Mouse (Mus musculus) ovary, postnatal 14 days (tissue): Measurements from ENCODE around the gene Fndc4.

ENCODE experiments used
- DNase-seq: peaks from one replicate; pipeline ENCODE4 v3.0.0; 2022; ENCODE audit warnings: low spot score

Fndc4 gene

DNA sequence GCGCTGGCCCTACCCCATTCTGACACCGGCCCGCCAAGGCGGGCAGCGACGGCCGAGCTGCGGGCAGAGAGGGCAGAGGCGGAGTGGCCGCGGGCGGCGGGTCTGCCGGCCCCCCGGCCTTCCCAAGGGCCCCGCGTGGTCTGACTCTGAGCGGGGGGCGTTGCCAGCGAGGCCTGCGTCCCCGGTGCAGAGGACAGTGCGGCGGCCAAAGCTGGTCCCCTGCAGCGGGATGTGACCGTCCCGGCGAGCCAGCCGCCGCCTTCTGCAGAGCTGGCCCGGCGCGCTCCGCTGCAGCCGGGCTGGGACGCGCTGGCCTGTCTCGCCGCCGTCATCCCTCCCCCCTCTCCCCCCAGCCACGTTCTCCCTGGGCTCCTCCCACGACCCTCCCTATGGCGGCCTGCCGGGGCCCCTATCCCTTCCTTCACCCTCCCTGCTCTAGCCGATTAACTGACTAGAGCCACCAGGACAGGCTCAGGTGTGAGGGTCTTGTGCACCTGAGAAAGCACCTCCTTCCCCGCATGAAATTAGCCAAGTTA, at the start of gene Fndc4:
Gene Fndc4, minus strand, starts transcription at position 475 of the 536 bp plus-strand sequence.
- DNase-seq = peak; percentile 13

DNA sequence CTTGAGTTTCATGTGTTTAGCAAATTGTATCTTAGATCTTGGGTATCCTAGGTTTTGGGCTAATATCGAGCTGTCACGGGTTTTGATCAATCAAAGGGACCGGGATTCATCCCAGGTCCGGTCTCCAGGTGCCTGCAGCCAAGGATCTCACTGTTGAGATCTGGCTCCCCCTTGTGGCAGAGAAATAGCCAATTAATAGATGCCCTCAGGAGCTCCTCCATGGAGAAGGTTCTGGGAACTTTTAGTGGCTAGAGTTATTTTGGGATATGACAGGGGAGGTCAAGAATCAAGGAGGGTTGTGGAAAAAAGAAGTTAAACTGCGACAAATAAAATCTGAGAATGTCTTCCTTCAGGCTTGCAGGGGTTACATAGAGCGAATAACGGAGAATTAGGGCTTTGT, 32.4 kb upstream of the Fndc4 start:
- DNase-seq = peak; percentile 61

DNA sequence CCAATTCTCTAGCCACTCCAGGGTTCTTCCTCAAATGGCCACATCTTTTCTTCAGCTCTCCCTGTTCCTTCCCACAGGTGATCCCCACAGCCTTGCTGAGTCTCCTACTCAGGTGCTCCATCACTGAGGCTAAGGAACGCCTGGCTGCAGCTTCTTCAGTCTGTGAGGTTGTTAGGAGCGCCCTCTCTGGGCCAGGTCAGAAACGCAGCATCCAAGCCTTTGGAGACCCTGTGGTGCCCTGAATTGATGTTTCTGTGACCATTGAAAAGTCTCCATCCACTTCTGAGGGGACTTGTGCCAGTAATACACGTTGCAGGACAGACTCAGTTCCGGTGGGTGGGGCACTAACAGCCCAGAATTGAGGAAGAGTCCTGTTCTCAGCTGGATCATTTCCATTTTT, 31.0 kb upstream of the Fndc4 start:
- no peak for DNase-seq

DNA sequence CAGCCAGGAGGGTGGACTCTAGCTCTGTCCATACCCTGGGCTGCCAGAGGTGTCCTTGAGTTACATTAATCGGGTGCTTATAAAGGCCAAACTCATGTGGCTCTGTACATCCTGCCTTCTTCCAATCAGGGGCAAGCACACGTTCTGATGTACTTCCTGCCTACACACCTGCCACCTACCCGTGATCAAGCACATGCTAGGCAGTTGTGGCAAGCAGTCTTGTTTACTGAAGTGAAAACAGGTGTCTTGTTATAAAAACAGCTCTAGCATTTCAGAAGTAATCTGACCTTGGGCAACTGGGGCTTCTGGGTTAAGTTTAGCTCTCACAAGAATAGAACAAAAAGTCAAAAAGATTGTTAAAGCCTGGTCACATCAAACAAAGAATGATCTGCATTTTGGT, 28.2 kb upstream of the Fndc4 start:
- no peak for DNase-seq

DNA sequence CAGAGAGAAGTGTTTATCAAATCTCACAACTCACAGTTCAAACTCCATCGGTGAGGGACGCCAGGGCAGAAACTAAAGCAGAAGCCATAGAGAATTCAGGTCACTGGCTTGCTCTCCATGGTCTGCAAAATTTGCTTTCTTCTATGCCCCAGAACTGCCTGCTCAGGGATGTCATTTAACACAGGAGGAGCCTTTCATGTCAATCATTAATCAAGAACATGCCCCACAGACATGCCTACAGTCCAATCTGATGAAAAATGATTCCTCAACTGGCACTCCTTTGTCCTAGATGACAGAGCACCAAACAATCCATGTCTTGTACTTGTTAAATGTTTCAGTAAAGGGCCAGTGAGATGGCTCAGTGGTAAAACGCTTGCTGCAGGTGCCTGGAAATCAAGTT, 26.9 kb upstream of the Fndc4 start:
- no peak for DNase-seq

DNA sequence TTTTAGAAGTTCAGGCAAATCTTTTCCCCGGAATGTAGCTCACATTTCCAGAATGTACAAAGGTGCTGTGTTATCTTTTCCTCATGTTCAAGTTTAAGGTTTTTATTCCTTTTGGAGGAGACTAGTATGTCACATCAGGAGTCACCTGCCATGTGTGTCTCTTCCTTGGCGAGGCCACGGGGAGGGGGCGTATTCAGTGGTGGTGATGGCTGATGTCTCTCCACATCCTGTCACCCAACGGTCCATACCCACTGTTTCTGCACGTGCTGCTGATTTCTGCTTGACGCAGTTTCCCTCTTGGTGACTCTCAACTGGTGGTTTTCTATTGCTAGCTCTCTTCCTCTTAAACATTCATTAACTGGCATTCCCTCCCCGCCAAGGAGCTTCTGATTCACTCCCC, 16.9 kb upstream of the Fndc4 start:
- no peak for DNase-seq

DNA sequence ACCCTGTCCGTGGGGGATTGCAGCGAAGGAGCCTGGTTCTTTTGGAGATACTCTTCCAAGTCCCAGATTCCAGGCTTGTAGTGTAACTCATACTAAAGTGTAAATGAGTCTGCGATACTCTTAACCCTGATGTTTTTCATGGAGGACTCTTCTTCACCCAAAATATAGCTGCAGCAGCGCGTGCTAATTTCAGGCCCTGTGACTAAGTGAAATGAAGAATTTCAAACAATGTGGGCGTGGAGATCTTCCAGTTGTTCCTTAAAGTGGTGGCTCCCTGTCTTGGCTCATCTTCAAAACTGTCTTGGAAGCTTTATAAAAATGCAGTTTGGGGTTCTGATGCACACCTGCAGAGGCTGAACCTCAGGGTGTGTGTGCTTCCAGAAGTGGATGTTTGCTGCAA, 7.2 kb upstream of the Fndc4 start:
- DNase-seq = no peak

DNA sequence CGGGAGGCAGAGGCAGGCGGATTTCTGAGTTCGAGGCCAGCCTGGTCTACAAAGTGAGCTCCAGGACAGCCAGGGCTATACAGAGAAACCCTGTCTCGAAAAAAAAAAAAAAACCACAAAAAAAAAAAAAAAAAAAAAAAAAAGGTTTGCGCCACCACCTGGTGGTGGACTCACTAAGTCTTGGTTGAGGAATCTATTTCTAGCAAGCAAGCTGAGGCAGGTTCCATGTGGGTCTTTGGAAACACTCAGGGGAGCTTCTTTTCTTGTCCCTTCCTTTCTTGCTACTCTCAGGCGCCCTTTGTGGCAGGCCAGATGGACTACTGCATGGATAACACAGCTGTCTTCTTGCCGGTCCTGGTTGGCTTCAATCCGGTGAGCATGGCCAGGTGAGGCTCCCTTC, 6.0 kb upstream of the Fndc4 start:
- DNase-seq = no peak

DNA sequence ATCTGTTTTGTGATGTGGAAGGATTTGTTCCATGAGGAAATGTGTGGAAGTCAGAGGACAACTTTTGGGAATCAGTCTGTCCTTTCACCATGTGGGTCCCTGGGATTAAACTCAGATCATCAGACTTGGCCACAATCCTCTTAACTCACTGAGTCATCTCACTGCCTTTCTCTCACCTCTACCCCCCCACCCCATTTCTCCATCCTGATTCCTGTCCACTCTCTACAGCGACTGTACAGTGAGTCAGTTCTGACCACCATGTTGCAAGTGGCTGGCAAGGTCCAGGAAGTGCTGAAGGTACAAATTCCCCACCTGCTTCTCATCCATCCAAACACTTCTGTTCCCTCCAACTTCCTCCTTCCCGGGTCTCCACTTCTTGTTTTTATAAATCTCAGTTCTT, 2.6 kb upstream of the Fndc4 start:
- DNase-seq = no peak

DNA sequence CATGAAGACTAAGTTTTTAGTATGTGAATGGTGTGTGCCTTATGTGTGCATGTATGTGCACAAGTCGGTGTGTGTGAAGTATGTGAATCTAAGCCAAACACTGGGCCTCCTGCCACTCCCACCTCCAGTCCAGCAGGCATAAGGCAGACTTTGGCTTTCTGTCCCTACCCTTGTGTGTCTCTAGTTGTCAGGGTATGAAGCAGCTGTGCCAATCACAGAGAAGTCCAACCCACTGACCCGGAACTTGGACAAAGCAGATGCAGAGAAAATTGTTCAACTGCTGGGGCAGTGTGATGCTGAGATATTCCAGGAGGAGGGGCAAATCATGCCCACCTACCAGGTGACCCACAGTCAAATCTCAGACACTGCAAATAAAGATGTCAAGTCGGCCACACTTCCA, 2.1 kb upstream of the Fndc4 start:
- no peak for DNase-seq

DNA sequence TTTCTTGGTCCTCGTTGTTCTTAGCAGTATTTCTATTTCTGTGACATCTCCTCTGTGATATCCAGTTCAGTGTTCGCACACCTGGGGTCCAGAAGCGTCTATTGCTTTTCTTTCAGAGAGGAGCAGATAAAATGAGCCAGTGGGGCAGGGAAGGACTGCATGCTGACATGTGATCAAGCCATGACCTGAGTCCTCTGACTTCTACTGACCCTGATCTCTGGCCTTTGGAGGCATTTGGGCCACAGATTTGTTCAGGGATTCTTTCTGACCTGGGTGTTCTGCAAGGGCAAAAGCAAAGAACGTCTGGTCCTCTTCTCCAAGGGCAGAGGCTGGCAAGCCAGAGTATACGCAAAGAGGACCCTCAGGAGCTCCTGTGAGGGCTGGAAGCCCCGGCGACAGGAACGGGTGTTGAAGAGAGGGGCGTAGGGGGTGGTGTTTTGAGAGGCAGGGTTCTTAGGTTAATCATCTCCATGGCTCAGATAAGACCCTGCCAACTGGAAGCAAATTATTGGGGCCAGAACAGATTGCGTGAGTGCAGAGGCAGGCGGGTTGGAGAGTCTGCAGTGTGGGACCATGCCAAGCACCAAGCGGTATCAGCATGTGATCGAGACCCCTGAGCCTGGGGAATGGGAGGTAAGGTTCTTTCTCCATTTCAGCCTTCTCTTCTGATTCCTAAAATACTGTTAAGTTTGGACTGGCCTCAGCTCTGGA, 1.3 kb upstream of the Fndc4 start, which contains the start of gene Gckr:
Gene Gckr, plus strand, starts transcription at position 397 of the 711 bp plus-strand sequence.
- DNase-seq = no peak

DNA sequence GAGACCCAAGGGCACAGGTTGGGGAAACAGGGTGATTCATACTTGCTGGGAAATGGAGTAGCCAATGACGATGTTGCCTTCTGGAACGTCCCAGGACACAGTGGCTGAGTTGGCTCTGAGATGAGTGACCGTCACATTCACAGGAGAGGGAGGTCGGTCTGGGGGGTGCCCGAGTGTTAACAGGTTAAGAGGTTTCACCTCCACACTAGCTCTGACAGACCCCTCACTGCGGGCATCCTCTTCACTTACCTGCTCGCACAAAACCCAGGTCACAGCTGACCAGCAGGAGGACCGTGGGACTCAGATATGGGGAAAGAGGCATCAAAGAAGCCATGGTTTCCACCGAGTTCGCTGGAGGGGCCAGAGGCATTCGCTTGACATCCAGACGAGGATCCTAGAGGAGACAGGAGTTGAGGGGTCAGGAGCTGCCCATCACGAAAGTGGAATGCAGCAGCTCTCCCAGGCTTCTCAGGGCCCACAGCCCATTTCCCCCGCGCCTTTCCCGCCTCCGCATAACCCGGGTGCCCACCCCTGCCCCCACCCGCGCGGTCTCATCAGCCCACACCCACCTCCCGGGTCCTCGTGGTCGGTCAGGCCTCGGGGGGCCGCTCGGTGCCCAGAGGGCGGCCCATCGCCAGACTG, 795 bp downstream of the Fndc4 start:
- no peak for DNase-seq

DNA sequence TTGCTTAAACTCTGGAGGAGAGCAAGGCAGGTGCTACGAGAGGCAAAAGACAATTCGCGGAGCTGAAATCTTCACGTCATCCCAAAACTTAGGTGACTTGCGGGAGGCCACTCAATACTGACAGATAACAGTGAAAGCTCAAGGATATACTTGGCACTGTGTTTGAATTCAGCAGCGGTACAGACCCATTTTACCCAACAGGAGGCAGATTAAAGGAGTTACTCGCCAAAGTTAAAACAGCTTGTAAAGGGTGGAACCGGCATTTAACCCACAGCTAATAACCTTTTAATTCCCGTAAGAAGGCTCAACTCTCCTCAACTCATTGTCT, 4.6 kb downstream of the Fndc4 start:
- DNase-seq = no peak

DNA sequence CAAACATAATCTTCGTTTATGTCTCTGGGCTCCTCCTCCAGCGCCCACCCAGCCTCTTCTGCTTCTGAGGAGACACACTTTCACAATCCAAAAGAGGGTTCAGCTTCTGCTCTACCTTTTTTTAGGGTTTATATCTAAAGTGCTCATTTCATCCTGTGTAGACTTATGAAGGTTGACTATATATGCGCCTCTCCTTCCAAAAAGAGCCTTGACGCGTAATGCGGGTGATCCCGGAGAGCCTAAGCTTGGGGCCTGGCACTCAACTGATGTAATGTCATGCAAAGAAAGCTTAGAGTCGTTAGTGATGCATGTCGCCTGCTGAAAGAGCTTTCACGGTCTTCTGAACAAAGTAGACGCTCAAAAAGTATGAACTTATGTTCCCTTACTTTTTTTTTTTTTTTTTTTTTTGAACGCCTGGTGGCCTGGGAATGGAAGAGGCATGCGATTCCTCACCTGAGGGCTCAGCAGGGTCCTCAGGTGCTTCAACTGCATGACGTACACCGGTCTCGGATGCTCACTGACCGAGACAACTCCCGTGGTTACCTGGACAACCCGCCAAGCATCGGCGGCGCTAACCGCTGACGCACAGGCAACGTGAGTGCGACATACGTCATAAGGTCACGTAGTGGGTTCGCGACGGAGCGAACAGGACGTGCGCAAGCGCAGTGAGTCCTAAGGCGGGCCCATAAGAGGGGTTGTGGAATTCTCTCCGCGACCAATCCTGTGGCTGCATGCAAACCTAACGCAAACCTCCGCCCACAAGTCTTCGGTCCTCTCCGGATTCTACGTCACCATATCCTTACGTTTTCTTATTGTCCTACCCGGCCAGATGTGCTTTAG, 5.1 kb downstream of the Fndc4 start, which contains the start of gene Ift172:
Gene Ift172, minus strand, starts transcription at position 596 of the 840 bp plus-strand sequence.
- DNase-seq = peak; percentile 87

DNA sequence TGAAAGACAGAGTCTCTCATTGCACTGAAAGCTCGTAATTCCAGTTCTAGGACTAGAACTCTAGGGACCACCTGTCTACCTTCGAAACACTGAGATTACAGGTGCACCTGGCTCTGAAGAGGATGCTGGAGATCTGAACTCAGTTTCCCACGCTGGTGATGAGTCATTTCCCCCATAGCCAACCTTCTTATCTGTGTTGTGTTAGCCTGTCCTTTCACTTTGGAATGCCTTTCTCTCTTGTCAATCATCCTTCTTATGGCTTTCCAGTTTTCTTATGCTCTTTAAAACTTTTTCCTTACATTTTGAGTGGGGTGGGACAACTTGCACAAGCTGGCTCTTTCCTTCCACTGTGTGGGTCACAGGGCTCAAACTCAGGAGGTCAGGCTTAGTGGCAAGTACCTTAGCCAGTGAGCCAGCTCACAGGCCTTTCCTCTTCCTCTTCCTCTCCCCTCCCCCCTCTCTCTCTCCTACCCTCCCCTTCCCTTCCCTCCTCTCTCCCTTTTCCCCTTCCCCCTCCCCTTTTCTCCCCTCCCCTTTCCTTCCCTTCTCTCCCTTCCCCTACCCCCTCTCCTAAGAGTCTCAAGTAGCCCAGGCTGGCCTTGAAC, 6.2 kb downstream of the Fndc4 start:
- no peak for DNase-seq

DNA sequence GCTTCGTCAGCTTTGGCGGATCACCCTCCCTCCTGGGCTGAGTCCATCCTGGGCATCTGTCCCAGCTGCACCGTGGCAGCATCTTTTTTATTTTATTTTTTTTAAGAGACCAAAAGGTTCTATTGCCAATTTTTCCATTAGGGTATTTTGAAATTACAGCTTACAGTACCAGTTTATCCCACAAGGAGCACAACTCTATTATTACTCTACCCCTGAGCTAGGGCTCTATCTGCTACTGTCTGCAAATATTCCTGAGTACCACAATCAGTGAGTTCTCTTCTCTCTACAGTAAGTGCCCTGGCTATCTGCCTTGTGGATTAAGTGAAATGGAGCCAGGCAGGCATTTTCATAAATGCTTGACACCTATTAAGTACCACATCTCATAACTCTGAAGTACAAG, 7.2 kb downstream of the Fndc4 start:
- DNase-seq = no peak

DNA sequence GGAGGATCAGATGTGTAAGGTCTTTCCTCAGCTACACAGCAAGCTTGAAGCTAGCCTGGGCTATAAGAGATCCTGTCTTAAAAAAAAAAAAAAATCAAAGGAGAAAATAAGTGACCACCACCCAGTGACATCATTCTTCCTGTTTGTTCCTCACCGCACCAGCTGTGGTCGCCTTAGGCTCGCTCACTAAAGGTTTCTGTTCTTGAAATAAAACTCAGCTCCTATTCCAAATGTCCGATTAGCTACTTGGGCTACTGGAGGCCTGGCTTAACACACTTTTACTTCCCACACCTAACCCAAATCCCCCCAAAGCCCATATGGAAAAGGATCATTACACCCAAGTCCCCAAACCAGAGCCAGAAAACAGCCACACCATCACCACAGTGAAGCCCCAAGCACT, 7.7 kb downstream of the Fndc4 start:
- DNase-seq = no peak

DNA sequence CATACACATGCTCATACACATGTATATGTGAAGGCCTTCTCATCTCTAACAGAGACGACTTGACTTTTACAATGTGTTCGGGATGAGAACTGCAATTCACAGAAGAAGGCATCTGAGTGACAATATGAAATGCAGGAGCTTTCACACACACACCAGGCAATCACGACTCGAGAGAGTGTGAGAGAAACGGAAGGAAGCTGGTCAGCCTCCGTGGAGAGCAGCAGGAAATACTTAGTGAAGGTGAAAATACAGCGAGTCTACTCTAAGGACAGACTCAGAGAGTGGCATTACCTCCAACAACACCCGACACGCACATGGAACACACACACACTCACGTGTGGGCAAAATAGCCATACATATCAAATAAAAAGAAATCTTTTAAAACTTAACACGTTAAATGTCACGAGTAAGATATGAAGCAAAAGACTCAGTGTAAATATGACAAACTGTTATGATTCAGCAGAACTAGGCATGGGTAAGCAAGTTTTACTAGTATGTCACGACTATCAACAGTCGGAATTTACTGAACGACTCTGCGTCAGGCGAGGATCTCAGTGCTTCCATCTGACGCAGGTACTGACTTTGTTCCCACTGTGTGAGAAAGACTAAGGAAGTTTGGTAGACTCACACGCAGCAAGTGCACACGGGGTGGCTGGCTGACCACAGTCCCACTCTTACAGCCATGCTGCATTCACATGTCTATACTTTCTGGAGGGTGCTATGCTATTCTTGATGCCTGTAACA, 16.5 kb downstream of the Fndc4 start:
- no peak for DNase-seq

DNA sequence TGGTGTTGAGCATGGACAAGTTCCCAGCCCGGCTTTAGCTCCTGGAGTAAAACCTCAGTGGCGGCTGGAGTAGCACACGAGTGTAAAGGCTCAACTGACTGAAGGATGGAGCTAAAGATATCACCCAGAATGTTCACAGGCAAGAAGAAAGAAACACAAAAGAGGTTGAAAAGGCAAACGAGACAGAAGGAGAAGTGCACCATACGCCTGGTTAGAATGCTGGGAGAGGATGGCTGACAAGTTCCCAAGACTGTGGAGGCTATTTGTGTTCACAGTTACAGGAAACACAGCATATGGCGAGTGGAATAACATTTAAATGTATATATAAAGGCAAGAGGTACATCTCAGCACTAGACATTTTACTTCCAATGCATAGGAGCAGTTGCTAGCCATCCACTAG, 22.9 kb downstream of the Fndc4 start:
- no peak for DNase-seq

DNA sequence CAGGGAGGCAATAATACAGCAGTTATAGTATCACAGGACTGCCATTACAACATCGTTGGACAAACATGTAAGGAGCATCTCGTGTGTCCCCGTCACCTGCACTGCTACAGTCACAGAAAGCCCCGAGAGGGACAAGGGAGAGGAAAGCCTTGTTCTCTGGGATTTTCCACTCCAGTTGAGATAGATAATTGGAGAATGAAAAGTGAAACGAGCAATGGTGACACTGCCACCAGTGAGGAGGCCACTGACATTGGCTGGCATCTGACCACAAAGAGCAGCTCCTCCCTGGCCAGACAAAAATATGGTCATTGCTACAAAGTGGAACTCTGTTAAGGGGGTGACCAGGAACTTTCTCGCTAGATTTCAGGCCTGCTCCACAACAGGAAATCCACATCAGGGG, 28.2 kb downstream of the Fndc4 start:
- no peak for DNase-seq

DNA sequence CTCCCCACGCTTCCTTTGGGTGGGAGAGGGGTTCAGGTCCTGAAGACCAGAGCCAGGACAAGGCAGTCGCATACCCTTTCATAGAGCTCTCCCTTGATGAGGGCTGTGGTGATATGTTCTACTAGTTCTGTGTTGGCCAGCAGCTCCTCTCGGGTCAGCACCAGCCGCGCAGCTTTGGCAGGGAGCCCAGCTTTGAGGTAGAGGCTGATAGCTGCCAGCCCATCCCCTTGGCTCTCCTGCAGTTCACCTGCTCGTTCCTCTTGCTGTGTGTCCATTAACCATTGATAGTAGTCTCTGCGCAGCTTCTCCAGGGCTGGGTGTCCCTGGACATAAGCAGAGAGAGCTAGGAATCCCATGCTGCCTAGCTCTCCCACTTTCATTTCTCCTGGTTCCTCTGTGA, 29.8 kb downstream of the Fndc4 start:
- no peak for DNase-seq

DNA sequence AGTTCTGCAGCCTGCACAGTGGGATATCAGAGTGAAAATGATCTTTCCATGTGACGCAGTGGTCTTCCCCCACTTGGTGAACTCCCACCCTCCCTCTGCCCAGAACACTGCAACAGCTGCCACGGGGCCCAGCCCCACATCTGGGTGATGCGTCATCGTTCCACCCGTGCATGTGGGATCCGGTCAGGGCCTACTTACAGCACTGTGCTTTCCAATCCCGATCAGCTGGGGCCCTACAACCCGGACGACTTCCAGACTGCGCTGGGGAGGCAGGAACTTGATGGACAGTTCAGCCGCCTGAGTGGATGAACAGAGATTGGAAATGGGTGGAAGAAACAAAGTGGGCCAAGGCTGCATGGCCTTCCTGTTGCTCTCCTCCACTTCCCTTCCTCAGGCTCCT, 38.3 kb downstream of the Fndc4 start:
- DNase-seq = no peak
